Mouse (Mus musculus) heart, embryonic 15.5 days (tissue): ENCODE measurements around the gene Gm17268. TPM values are rescaled to one million over a fixed set of nuclear protein-coding genes. Genes with fewer than 3 reads are reported as not detected.
A peak's percentile ranks its signal among the peaks of the same experiment; 100 is the strongest.

ENCODE experiments used
- ATAC-seq: fragments of 200-750 bp; cut with Nextera tagmentation; replicated peaks from 2 replicates; pipeline ENCODE4 v1.8.0; 2017; ENCODE audit warnings: low read depth, moderate TSS enrichment; ENCODE audit not compliant: insufficient number of reproducible peaks, insufficient read depth, low FRiP score
- H3K27ac ChIP-seq: fragments of 300-500 bp; sonication (generic); 2 replicates; pipeline ENCODE4 v1.5.1; 2015; ENCODE audit warnings: mild to moderate bottlenecking, inconsistent platforms
- H3K27me3 ChIP-seq: fragments of 300-500 bp; sonication (generic); 2 replicates; pipeline ENCODE4 v1.6.1; 2015; ENCODE audit warnings: inconsistent platforms
- H3K36me3 ChIP-seq: fragments of 300-500 bp; sonication (generic); 2 replicates; pipeline ENCODE4 v1.6.1; 2015; ENCODE audit warnings: mild to moderate bottlenecking, inconsistent platforms
- H3K4me1 ChIP-seq: fragments of 300-500 bp; sonication (generic); replicated peaks from 2 replicates; pipeline ENCODE4 v1.6.1; 2015; ENCODE audit warnings: inconsistent platforms
- H3K4me2 ChIP-seq: fragments of 300-500 bp; sonication (generic); 2 replicates; pipeline ENCODE4 v1.6.1; 2015; ENCODE audit warnings: inconsistent platforms, mild to moderate bottlenecking, moderate library complexity
- H3K4me3 ChIP-seq: fragments of 300-500 bp; sonication (generic); 2 replicates; pipeline ENCODE4 v1.5.1; 2015; ENCODE audit warnings: mild to moderate bottlenecking, inconsistent platforms
- H3K9ac ChIP-seq: fragments of 300-500 bp; sonication (generic); 2 replicates; pipeline ENCODE4 v1.6.1; 2015; ENCODE audit warnings: mild to moderate bottlenecking, inconsistent platforms
- H3K9me3 ChIP-seq: fragments of 300-500 bp; sonication (generic); replicated peaks from 2 replicates; pipeline ENCODE4 v1.6.1; 2016; ENCODE audit warnings: inconsistent platforms
- WGBS: fragments of 180-500 bp; shearing (Covaris S2); methylation state at CpG from one replicate; pipeline ENCODE4 v1.1.7; 2015; ENCODE audit warnings: mixed read lengths; 5-methylcytosine and 5-hydroxymethylcytosine counted together
- polyA plus RNA-seq: library from polyadenylated mRNA; unstranded; fragments of >200 nt; fragmentation: Nextera tagmentation; extraction: Ambion mirVana; gene quantifications from 2 replicates; pipeline ENCODE4 v1.2.1, GENCODE M21; 2015

The Gm17268 gene
- polyA plus RNA-seq, 1 experiment from 2014 or later = not detected

DNA sequence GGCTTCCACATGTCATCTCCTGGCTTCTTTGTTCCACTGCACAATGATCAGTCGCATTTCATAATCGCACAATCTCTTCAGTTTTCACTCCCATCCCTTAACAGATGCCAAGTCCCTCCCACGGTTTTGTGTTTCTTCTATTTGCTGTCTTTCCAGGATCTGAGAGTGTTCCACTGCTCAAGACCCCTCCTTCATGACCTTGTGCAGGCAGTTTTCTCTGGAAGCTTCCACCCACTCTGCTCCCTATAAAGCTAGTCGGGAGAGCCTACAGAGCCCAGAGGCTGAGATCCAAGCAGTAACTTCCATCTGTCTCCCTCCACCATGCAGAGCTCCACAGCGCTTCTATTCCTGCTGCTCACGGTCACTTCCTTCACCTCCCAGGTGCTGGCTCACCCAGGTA lies 19.3 kb upstream of the Gm17268 start, which contains the start of gene Ccl11:
TSS of gene Ccl11 (plus strand) at position 178 of the 400 bp plus-strand sequence.
- no peaks in the 10 kb centered on the region for H3K4me1 ChIP-seq
- no peak within 1 kb of the TSS for H3K4me2 ChIP-seq
- no peak within 1 kb of the TSS for H3K9ac ChIP-seq
- no peak for ATAC-seq
- H3K36me3 ChIP-seq = no peaks in the 10 kb centered on the region
- 68% methylated on average over 6 of the region's 6 CpGs for WGBS
- no peaks in the 10 kb centered on the region; the same call in 1 of the 2 replicates for H3K27me3 ChIP-seq
- no peak within 1 kb of the TSS for H3K4me3 ChIP-seq
- no peak within 1 kb of the TSS for H3K27ac ChIP-seq
- H3K9me3 ChIP-seq = no peaks in the 10 kb centered on the region

GRCm38 (mm10) chr11:82053849-82054248 lies 15.5 kb upstream of the Gm17268 start:
- Histone ChIP-seq H3K36me3 (no peaks in the 10 kb centered on the region), H3K9me3 (no peaks in the 10 kb centered on the region), H3K27ac (no peak overlapping the region), H3K4me3 (no peak overlapping the region), H3K9ac (no peak overlapping the region), H3K4me2 (no peak overlapping the region), H3K4me1 (no peaks in the 10 kb centered on the region), H3K27me3 (no peaks in the 10 kb centered on the region; the same call in 1 of the 2 replicates)
- WGBS = 72% methylated on average over 7 of the region's 7 CpGs
- ATAC-seq = no peak

DNA sequence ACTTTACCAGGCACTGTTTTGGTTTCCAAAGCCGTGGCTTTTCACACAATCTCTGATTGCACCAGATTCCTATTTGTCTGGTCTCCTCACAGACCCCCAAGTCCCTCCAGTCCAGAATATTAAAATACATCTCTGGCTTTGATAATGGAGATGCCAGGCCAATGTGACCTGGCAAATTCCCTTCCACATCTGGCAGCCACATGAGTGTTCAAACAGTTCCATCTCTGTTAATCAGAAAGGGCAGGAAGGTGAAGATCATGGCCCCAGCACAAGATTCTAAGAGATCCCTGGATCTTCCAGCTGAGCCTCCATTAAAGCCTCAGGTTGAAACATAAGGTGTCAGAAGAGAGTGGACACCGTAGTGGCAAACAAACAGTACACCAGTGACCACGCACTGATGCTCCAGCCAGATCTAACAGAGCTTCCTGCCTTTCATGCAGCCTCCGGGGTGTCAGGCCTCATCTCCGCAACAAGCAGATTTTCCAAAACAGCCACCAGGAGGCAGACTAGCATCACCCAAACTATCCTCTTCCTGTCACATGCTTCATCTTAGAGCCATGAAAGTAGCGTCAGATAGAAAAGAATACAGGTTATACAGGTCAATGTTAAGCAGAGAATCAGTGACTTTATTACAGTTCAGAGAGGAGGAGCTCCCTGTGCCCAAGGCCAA lies 9.5 kb upstream of the Gm17268 start:
- H3K36me3 ChIP-seq = no peaks in the 10 kb centered on the region
- no peak overlapping the region for H3K9ac ChIP-seq
- 47% methylated on average over 6 of the region's 6 CpGs for WGBS
- H3K27ac ChIP-seq = no peak overlapping the region
- H3K27me3 ChIP-seq = no peaks in the 10 kb centered on the region
- no peaks in the 10 kb centered on the region for H3K9me3 ChIP-seq
- no peak overlapping the region for H3K4me3 ChIP-seq
- H3K4me2 ChIP-seq = no peak overlapping the region
- ATAC-seq = no peak
- H3K4me1 ChIP-seq = peaks cover 2% of the 10 kb centered on the region; the same call in 1 of the 2 replicates

DNA sequence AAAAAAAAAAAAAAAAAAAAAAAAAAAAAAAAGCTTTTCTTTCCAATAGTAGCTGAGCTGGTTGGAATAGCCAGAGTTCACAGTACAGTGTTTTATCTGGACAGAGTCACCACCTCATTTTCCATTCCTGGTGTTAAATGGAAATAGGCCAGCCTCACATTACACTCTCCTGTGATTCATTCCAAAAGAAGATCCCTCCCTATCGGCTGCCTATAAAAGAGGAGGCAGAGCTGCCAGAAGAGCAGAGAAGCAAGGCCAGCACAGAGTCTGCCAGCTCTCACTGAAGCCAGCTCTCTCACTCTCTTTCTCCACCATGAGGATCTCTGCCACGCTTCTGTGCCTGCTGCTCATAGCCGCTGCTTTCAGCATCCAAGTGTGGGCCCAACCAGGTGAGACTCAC lies 7.1 kb upstream of the Gm17268 start, which contains the start of gene Ccl7:
TSS of gene Ccl7 (plus strand) at position 242 of the 400 bp plus-strand sequence.
- Histone ChIP-seq H3K9me3 (no peaks in the 10 kb centered on the region), H3K27me3 (no peaks in the 10 kb centered on the region), H3K36me3 (no peaks in the 10 kb centered on the region), H3K4me3 (no peak within 1 kb of the TSS), H3K4me1 (peaks cover 2% of the 10 kb centered on the region; the same call in 1 of the 2 replicates), H3K27ac (0 out of 2 replicates have a peak within 1 kb of the TSS, but pooled peaks have one; percentile 9), H3K9ac (no peak within 1 kb of the TSS), H3K4me2 (no peak within 1 kb of the TSS)
- ATAC-seq = no peak
- WGBS = 51% methylated on average over 3 of the region's 3 CpGs

DNA sequence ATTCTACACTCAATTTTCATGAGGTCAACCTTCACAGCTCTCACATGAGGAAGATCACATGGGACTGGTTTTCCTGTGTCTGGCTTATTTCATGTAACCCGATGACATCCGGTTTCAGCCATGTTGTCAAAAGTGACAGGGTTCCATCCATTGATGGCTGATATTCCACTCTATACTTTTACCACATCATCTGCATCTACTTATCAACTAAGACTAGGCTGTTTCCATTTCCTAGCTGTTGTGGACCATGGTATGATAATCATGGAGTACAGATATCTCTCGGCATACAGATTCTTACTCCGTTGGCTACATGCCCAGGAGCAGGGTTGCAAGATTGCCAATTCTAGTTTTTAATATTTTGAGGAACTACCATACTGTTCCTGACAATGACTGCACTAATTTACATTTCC lies 3.3 kb upstream of the Gm17268 start:
- Histone ChIP-seq H3K9ac (no peak overlapping the region), H3K4me1 (peaks cover 5% of the 10 kb centered on the region; the same call in 1 of the 2 replicates), H3K27ac (no peak overlapping the region), H3K27me3 (no peaks in the 10 kb centered on the region; the same call in 1 of the 2 replicates), H3K4me2 (no peak overlapping the region), H3K36me3 (no peaks in the 10 kb centered on the region), H3K4me3 (no peak overlapping the region), H3K9me3 (no peaks in the 10 kb centered on the region)
- 62% methylated on average over 4 of the region's 4 CpGs for WGBS
- no peak for ATAC-seq

- H3K9ac ChIP-seq = no peak overlapping the region
- no peak overlapping the region for H3K4me3 ChIP-seq
- WGBS = 50% methylated on average over 3 of the region's 3 CpGs
- ATAC-seq = no peak
- no peaks in the 10 kb centered on the region; the same call in 1 of the 2 replicates for H3K27me3 ChIP-seq
- H3K4me1 ChIP-seq = peaks cover 10% of the 10 kb centered on the region
- H3K36me3 ChIP-seq = no peaks in the 10 kb centered on the region
- H3K9me3 ChIP-seq = no peaks in the 10 kb centered on the region
- no peak overlapping the region for H3K4me2 ChIP-seq
- H3K27ac ChIP-seq = no peak overlapping the region
Observed at GRCm38 (mm10) chr11:82039132-82039660, 834 bp upstream of the Gm17268 start.

DNA sequence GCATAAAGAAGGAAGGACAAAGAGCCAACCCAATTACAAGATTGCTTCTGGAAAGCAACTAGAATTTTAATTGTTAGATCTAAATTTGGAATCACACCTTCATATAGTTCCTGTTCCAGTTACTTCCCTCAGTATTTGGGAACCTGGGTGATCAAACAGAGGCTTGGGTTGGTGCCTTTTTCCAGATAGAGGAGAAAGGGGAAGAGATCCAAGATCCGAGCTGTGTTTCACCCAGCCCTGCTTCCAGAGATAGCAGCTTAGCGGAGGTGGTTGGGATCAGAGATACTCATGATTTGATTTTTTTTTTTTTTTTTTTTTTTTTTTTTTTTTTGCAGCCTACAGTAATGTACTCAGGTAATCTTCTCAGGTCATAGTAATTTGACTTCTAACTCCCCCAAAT lies 2.5 kb downstream of the Gm17268 start:
- 74% methylated on average over 2 of the region's 2 CpGs for WGBS
- H3K27ac ChIP-seq = no peak overlapping the region; the same call in 1 of the 2 replicates

DNA sequence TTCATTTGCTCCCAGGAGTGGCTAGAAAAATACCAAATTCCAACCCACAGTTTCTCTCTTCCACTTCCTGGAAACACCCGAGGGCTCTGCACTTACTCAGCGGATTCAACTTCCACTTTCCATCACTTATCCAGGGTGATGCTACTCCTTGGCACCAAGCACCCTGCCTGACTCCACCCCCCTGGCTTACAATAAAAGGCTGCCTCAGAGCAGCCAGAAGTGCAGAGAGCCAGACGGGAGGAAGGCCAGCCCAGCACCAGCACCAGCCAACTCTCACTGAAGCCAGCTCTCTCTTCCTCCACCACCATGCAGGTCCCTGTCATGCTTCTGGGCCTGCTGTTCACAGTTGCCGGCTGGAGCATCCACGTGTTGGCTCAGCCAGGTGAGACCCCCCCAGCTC lies 3.0 kb downstream of the Gm17268 start, which contains the start of gene Ccl2:
TSS of gene Ccl2 (plus strand) at position 216 of the 400 bp plus-strand sequence.
- H3K4me1 ChIP-seq = peaks cover 30% of the 10 kb centered on the region
- no peaks in the 10 kb centered on the region; the same call in 1 of the 2 replicates for H3K27me3 ChIP-seq
- H3K36me3 ChIP-seq = no peaks in the 10 kb centered on the region
- peak; percentile 65 for ATAC-seq
- no peak within 1 kb of the TSS for H3K4me2 ChIP-seq
- no peak within 1 kb of the TSS for H3K9ac ChIP-seq
- H3K9me3 ChIP-seq = no peaks in the 10 kb centered on the region
- WGBS = 20% methylated on average over 5 of the region's 5 CpGs
- peak within 1 kb of the TSS; percentile 42; the same call in 1 of the 2 replicates for H3K27ac ChIP-seq
- no peak within 1 kb of the TSS for H3K4me3 ChIP-seq

More for the DNA sequence above, 2.5 kb downstream of the Gm17268 start:
- Histone ChIP-seq H3K4me3 (no peak overlapping the region), H3K9me3 (no peaks in the 10 kb centered on the region), H3K9ac (no peak overlapping the region), H3K4me2 (no peak overlapping the region), H3K36me3 (no peaks in the 10 kb centered on the region), H3K27me3 (no peaks in the 10 kb centered on the region; the same call in 1 of the 2 replicates), H3K4me1 (peaks cover 30% of the 10 kb centered on the region)
- ATAC-seq = no peak

- Histone ChIP-seq H3K4me3 (no peak overlapping the region), H3K9ac (no peak overlapping the region), H3K36me3 (no peaks in the 10 kb centered on the region), H3K27me3 (peaks cover 3% of the 10 kb centered on the region; the same call in 1 of the 2 replicates), H3K27ac (0 out of 2 replicates have a peak overlapping the region, but pooled peaks have one; percentile 42), H3K4me2 (no peak overlapping the region), H3K4me1 (peaks cover 30% of the 10 kb centered on the region), H3K9me3 (no peaks in the 10 kb centered on the region)
- no peak for ATAC-seq
- 65% methylated on average over 7 of the region's 7 CpGs for WGBS
Observed at GRCm38 (mm10) chr11:82034446-82034845, 3.9 kb downstream of the Gm17268 start.

GRCm38 (mm10) chr11:82032678-82033344 lies 5.6 kb downstream of the Gm17268 start:
- Histone ChIP-seq H3K4me2 (no peak overlapping the region), H3K27me3 (0 out of 2 replicates have a peak, but pooled peaks cover 3% of the 10 kb centered on the region), H3K9ac (no peak overlapping the region), H3K4me1 (peaks cover 27% of the 10 kb centered on the region), H3K9me3 (no peaks in the 10 kb centered on the region), H3K4me3 (no peak overlapping the region), H3K27ac (peak overlapping the region; percentile 65), H3K36me3 (no peaks in the 10 kb centered on the region)
- WGBS = 19% methylated on average over 8 of the region's 8 CpGs
- peak; percentile 75 for ATAC-seq

DNA sequence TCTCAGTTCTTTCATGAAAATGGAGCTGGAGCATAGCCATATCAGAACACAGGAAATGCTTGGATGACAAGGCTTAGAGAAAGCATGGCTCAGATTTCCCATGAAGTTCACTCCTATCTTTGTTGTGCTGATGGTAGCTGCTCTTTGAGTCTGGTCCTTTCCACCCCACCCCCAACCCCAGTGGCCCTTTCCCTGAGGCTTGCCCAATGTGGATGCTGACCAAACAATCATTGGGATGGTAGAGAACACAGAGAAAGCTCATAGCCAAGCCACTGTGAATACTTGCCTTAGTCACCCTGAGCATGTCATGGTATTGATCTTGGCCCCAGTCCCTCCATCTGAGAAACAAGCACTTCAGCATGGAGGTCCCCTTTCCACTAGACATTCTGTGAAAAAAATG lies 6.2 kb downstream of the Gm17268 start:
- 0 out of 2 replicates have a peak, but pooled peaks cover 3% of the 10 kb centered on the region for H3K27me3 ChIP-seq
- no peak overlapping the region for H3K9ac ChIP-seq
- no peak for ATAC-seq
- H3K9me3 ChIP-seq = no peaks in the 10 kb centered on the region
- peak overlapping the region; percentile 65 for H3K27ac ChIP-seq
- peaks cover 27% of the 10 kb centered on the region for H3K4me1 ChIP-seq
- no peaks in the 10 kb centered on the region for H3K36me3 ChIP-seq
- no peak overlapping the region for H3K4me3 ChIP-seq
- no peak overlapping the region for H3K4me2 ChIP-seq
